Mouse (Mus musculus): ENCODE measurements around the gene Usp7.

- no peak for TF ChIP-seq CTCF (IDR thresholded peaks at IDR 0.05; ENCODE audit: insufficient read depth, low read depth, low read length)
- no peak for TF ChIP-seq POLR2A (IDR thresholded peaks at IDR 0.05; ENCODE audit: insufficient read depth, low read depth, low read length)
Observed at GRCm38 (mm10) chr16:8758193-8758592, 33.9 kb downstream of the Usp7 start.
